Mouse (Mus musculus): ENCODE measurements around the gene 3110001I22Rik.

GRCm38 (mm10) chr16:13639508-13639907, 32.2 kb upstream of the 3110001I22Rik start:
- TF ChIP-seq POLR2A (IDR thresholded peaks at IDR 0.05; ENCODE audit: low read depth, low read length) (no peak), CTCF (IDR thresholded peaks at IDR 0.05; ENCODE audit: extremely low read depth, insufficient read length, insufficient replicate concordance, low read depth, low read length) (no peak)

All from small intestine, adult 2 months (tissue).